Mouse (Mus musculus) forebrain, embryonic 15.5 days (tissue): ENCODE measurements at regions not wholly inside any gene's neighbourhood (a gene's known extent, or its start where the extent isn't known, plus 50 kb on each side); places are given as distances from the start of the nearest gene placed in this dataset.

Source experiments
- ATAC-seq: fragments of 200-750 bp; cut with Nextera tagmentation; replicated peaks from 2 replicates; pipeline ENCODE4 v1.8.0; 2017; ENCODE audit warnings: mild to moderate bottlenecking, moderate TSS enrichment, moderate library complexity
- H3K27ac ChIP-seq: fragments of 300-500 bp; sonication (generic); replicated peaks from 2 replicates; pipeline ENCODE4 v1.5.1; 2015; ENCODE audit warnings: mild to moderate bottlenecking, inconsistent platforms
- H3K27me3 ChIP-seq: fragments of 300-500 bp; sonication (generic); 2 replicates; pipeline ENCODE4 v1.6.1; 2015; ENCODE audit warnings: inconsistent platforms
- H3K36me3 ChIP-seq: fragments of 300-500 bp; sonication (generic); 2 replicates; pipeline ENCODE4 v1.6.1; 2015; ENCODE audit warnings: mild to moderate bottlenecking, inconsistent platforms
- H3K4me1 ChIP-seq: fragments of 300-500 bp; sonication (generic); 2 replicates; pipeline ENCODE4 v1.6.1; 2015; ENCODE audit warnings: inconsistent platforms
- H3K4me2 ChIP-seq: fragments of 300-500 bp; sonication (generic); replicated peaks from 2 replicates; pipeline ENCODE4 v1.6.1; 2015; ENCODE audit warnings: mild to moderate bottlenecking, inconsistent platforms
- H3K4me3 ChIP-seq: fragments of 300-500 bp; sonication (generic); 2 replicates; pipeline ENCODE4 v1.5.1; 2015; ENCODE audit warnings: mild to moderate bottlenecking, inconsistent platforms
- H3K9ac ChIP-seq: fragments of 300-500 bp; sonication (generic); replicated peaks from 2 replicates; pipeline ENCODE4 v1.6.1; 2015; ENCODE audit warnings: mild to moderate bottlenecking, inconsistent platforms
- H3K9me3 ChIP-seq: fragments of 300-500 bp; sonication (generic); 2 replicates; pipeline ENCODE4 v1.6.1; 2016; ENCODE audit warnings: inconsistent platforms
- WGBS: fragments of 180-500 bp; shearing (Covaris S2); methylation state at CpG from one replicate; pipeline ENCODE4 v1.1.7; 2015; ENCODE audit warnings: mixed read lengths; 5-methylcytosine and 5-hydroxymethylcytosine counted together

DNA sequence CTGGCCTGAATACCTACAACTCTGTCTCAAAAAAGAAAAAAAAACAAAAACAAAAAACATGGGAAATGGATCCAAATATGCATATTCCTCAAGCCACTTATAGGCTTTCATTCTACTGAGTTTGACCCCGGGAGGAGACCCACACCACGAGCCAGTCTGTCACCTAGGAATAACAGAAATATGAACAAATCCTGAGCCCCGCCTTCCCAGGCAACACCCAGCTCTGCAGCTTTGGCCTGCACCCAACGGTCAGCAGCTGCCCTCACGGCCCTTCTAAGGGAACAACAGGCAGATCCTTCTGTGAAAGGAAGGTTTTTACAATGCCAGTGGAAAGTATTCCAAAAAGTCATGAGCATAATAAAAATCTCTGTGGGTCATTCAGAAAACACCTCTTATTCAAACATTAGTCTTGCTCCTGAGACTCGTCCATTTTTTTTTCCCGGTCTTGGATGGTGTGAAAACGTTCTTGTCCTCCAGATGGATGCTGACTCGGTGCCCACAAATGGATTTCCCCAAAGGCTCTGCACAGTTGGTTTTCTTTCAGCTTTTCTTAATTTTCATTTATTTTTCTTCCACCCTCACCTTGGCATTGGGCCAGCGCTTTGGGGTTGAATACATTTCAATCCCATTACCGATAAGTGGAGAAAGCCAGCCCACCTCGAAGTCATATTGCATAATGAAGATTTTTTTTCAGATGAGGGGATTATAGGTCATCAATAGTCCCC is 130.6 kb upstream of the Ptprt start:
- Histone ChIP-seq H3K9ac (no peak overlapping the region), H3K36me3 (no peaks in the 10 kb centered on the region), H3K9me3 (no peaks in the 10 kb centered on the region), H3K4me3 (no peak overlapping the region), H3K4me1 (peaks cover 12% of the 10 kb centered on the region), H3K4me2 (no peak overlapping the region; the same call in 1 of the 2 replicates), H3K27me3 (no peaks in the 10 kb centered on the region), H3K27ac (no peak overlapping the region)
- 20% methylated on average over 12 of the region's 12 CpGs for WGBS
- peak; percentile 55; the same call in 1 of the 2 replicates for ATAC-seq

DNA sequence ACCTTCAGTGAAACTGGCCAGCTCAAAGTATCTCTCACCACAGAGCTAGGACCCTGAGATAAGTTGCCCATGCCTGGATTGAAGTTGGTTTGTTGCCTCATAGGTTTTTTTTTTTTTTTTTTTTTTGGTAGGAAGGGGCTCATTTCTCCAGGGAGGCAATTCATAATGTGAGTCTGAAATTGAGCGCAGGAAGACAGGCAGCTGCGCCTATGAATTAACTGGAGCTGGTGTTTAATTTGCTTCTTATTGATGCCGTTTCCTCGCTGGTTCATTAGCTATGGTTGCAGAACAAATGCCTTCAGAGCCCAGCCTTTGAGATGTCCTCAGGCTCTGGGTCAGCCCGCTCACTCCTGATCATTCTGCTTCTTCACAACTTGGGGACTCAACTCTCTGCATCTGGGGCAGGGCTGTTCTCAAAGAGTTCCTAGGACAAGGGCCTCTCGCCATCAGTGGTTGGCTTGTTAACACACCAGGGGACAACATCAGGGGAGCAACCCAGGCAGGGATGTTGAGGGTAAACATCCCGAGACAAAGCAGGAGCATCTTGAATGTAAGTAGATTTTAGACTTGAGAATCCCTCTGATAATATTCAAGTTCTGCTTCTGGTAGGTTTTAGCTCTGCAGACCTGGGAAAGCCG is 123.3 kb upstream of the Ptprt start:
- WGBS: 50% methylated on average over 8 of the region's 8 CpGs
- H3K36me3 ChIP-seq: no peaks in the 10 kb centered on the region
- no peak for ATAC-seq
- H3K27ac ChIP-seq: no peak overlapping the region
- H3K9ac ChIP-seq: no peak overlapping the region
- no peak overlapping the region for H3K4me2 ChIP-seq
- no peaks in the 10 kb centered on the region for H3K27me3 ChIP-seq
- 0 out of 2 replicates have a peak, but pooled peaks cover 2% of the 10 kb centered on the region for H3K4me1 ChIP-seq
- H3K9me3 ChIP-seq: no peaks in the 10 kb centered on the region
- H3K4me3 ChIP-seq: no peak overlapping the region

DNA sequence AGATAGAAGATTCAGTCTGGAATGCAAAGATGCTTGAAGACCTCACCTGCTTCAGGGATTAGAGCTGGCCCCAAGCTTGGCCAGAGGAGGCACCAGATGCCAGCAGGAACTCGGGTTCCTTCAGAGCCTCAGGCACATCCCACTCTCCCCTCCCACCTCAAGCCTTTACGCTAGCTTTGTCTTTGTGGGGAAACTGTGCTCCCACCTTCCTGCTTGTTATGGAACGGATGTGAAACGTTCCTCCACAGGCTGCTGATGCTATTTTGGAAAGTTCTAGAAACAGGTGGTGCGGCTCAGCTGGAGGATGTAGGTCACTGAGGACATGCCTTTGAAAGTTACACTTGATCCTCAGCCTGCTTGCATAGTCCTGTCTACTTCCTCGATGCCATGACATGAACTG is 120.7 kb upstream of the Ptprt start:
- Histone ChIP-seq H3K4me2 (no peak overlapping the region), H3K4me3 (no peak overlapping the region), H3K4me1 (0 out of 2 replicates have a peak, but pooled peaks cover 2% of the 10 kb centered on the region), H3K36me3 (no peaks in the 10 kb centered on the region), H3K9ac (no peak overlapping the region), H3K27me3 (no peaks in the 10 kb centered on the region), H3K27ac (no peak overlapping the region), H3K9me3 (no peaks in the 10 kb centered on the region)
- no peak for ATAC-seq
- 86% methylated on average over 6 of the region's 6 CpGs for WGBS

DNA sequence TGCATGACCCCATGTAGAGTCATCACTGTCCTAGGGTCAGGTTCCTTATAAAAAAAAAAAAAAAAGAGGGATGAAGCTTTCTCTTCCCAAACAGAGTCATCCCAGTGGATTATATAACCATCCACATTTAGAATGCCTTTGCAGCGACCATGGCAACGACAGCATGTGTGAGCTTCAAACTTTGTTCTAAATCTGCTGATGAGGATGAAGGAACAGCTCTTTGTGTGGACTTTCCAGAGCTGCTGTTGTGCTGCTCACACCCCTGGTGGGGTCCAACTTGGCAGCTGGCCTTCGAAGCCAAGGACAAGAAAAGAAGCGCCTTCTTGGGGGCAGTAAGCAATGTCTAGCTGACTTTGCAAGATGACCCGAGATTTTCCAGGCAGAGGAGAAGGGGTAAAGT is 115.6 kb upstream of the Ptprt start:
- no peak overlapping the region for H3K27ac ChIP-seq
- H3K9me3 ChIP-seq: no peaks in the 10 kb centered on the region
- 85% methylated on average over 5 of the region's 5 CpGs for WGBS
- H3K4me3 ChIP-seq: no peak overlapping the region
- no peak for ATAC-seq
- H3K36me3 ChIP-seq: no peaks in the 10 kb centered on the region
- H3K9ac ChIP-seq: no peak overlapping the region
- H3K4me2 ChIP-seq: no peak overlapping the region
- H3K4me1 ChIP-seq: no peaks in the 10 kb centered on the region
- no peaks in the 10 kb centered on the region for H3K27me3 ChIP-seq

DNA sequence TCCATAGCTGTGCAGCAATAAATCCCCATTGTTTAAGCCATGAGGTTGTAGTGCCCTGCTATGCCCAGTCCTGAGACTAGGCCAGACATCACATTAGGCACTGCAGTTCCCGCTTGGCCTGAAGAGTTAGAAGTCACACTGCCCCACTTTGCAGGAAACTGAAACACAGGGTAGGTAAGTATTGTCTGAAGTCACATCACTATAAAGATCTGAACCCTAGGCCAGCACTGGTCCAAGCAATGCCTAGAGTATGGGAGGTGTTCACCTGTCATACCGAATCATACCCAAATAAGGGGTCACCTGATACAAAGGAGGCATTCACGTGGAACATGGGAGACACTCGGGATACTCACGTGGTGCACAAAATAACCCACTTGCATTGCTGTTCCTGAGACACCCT is 111.6 kb upstream of the Ptprt start:
- no peak overlapping the region for H3K9ac ChIP-seq
- no peaks in the 10 kb centered on the region for H3K27me3 ChIP-seq
- H3K27ac ChIP-seq: no peak overlapping the region
- 90% methylated on average over 5 of the region's 5 CpGs for WGBS
- no peaks in the 10 kb centered on the region for H3K36me3 ChIP-seq
- no peak overlapping the region for H3K4me2 ChIP-seq
- H3K4me3 ChIP-seq: no peak overlapping the region
- H3K4me1 ChIP-seq: no peaks in the 10 kb centered on the region
- no peak for ATAC-seq
- H3K9me3 ChIP-seq: no peaks in the 10 kb centered on the region

DNA sequence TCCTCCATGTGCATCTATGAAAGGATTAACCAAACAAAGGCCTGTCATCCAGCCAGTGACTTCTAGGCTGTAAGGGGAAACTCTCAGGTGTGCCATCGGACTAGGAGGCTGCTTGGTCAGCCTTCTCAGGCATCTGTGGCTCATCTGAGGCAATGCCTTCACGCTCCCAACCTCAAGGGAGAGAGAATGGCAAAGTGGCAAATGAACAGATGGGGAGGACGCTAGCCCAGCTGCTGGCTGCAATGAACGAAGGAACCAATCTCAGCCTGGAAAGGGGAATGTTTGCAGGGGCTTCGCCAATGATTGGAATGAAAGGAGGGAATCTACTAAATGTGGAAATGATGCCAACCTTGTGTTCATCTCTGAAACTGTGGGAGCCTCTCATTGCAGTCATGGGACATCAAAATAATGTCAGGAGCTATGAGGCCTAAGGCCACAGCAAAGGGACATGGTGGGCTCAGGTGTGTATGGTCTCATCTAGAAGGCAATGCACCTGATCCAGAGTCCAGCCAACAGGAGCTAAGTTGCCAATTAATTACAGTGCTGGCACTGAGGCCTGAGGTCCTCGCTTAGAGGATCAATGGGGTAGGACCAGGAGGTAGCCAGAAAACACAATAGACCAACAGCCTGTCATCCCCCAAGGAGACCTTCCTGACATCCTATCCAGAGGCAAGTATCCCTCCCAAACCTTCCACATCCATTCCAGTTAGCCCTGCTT is 108.9 kb upstream of the Ptprt start:
- Histone ChIP-seq H3K36me3 (no peaks in the 10 kb centered on the region), H3K4me3 (no peak overlapping the region), H3K27ac (no peak overlapping the region), H3K27me3 (no peaks in the 10 kb centered on the region), H3K4me2 (no peak overlapping the region), H3K9me3 (no peaks in the 10 kb centered on the region), H3K4me1 (no peaks in the 10 kb centered on the region), H3K9ac (no peak overlapping the region)
- 64% methylated on average over 6 of the region's 6 CpGs for WGBS
- ATAC-seq: no peak

DNA sequence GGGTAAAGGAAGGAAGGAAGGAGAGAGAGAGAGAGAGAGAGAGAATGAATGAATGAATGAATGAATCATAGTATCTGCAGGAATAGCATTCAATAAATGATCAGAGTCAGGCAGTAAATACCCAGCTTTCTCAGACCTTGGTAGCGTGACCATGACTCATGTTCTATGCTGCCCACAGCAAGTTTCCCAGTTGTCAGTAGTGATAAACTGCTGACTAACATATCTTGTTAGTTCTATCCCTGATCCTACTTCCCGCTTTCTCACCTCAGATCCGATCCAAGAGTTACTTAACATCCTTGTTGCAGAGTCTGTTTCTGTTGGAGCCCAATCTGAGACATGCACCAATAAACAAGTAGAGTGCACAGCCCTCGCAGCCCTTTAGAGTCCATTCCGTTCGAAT is 103.1 kb upstream of the Ptprt start:
- no peak overlapping the region for H3K9ac ChIP-seq
- no peaks in the 10 kb centered on the region for H3K27me3 ChIP-seq
- H3K4me2 ChIP-seq: no peak overlapping the region
- H3K4me3 ChIP-seq: no peak overlapping the region
- H3K4me1 ChIP-seq: no peaks in the 10 kb centered on the region
- no peaks in the 10 kb centered on the region for H3K9me3 ChIP-seq
- ATAC-seq: no peak
- no peaks in the 10 kb centered on the region for H3K36me3 ChIP-seq
- H3K27ac ChIP-seq: no peak overlapping the region
- 93% methylated on average over 6 of the region's 6 CpGs for WGBS

DNA sequence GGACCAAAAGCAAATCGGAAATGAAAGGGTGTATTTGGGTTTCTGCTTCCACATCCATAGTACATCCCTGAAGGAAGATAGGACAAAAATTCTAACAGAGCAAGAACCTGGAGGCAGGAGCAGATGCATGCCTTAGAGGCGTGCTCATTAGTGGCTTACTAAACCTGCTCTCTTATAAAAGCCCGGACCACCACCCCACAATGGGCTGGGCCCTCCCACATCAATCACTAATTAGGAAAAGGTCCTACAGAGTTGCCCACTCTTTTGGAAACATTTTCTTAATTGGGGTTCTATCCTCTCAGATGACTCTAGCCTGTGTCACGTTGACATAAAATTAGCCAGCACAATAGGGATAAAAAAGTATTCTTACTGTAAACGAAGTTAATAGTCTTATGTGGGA is 79.6 kb upstream of the Ptprt start:
- Histone ChIP-seq H3K36me3 (no peaks in the 10 kb centered on the region), H3K27me3 (no peaks in the 10 kb centered on the region), H3K27ac (no peak overlapping the region), H3K4me2 (no peak overlapping the region), H3K4me3 (no peak overlapping the region), H3K9me3 (no peaks in the 10 kb centered on the region), H3K9ac (no peak overlapping the region), H3K4me1 (peaks cover 4% of the 10 kb centered on the region; the same call in 1 of the 2 replicates)
- 16% methylated on average over 5 of the region's 5 CpGs for WGBS
- 0 out of 2 replicates have a peak, but pooled peaks have one; percentile 32 for ATAC-seq

DNA sequence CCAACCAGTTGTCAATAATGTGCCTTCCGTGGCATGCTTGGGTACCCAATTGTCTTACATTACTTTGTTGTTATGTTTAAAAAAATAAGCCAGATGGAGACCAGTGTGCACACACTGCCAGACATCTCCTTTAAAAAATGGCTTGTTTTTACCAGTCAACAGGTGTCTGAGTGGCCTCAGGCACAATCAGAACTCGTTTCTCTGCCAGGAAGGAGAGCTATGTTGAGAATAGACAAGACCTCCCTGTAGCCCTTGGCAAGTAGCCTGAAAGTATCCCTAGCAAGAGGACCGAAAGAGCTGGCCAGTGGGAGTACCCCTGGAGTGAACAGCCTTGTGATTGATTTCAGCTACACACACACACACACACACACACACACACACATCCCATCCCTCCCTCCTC is 74.8 kb upstream of the Ptprt start:
- Histone ChIP-seq H3K4me1 (peaks cover 4% of the 10 kb centered on the region; the same call in 1 of the 2 replicates), H3K4me2 (no peak overlapping the region), H3K36me3 (no peaks in the 10 kb centered on the region), H3K9me3 (no peaks in the 10 kb centered on the region), H3K9ac (no peak overlapping the region), H3K27me3 (no peaks in the 10 kb centered on the region), H3K4me3 (no peak overlapping the region), H3K27ac (no peak overlapping the region)
- no peak for ATAC-seq
- WGBS: 40% methylated on average over 3 of the region's 3 CpGs

DNA sequence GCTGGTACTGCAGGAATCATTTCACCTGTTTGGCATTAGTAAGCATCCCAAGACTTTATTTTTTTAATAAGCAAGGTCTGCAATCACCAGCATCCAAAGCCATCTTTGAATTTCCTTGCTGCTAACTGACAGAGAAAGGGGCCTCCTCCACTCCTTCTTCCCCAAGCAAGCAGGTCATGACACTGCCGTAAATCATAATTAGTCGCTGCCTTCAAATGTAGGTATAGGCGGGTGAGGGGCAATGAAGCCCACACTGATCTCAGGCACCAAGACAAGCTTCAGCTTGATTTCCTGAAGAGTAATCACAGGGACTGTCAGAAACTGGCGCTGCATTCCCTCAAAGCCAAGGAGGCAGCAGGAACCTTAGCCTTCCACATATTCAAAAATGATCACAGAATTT is 73.3 kb upstream of the Ptprt start:
- Histone ChIP-seq H3K4me2 (no peak overlapping the region), H3K9ac (no peak overlapping the region), H3K27ac (no peak overlapping the region), H3K4me3 (no peak overlapping the region), H3K36me3 (no peaks in the 10 kb centered on the region), H3K4me1 (no peaks in the 10 kb centered on the region), H3K9me3 (no peaks in the 10 kb centered on the region), H3K27me3 (no peaks in the 10 kb centered on the region)
- no peak for ATAC-seq
- WGBS: 91% methylated on average over 4 of the region's 4 CpGs

DNA sequence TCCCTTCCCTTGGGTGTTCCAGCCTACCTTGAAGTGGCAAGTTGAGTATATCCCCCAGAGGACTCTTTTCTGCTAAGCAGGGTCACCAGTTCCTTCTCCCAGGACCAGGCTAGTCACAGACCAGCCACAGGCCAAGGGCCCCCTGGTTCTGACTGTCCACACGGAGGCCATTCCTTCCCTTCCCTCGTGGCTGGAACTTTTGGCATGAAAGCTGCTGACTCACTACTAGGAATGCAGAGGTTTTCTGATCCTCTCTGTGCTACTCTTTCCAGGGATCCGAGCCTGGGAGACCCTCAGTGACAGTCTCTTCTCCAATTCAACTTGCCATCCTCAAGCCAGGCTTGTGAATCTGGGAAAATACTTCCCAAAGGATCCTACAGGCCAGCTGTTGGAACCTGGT is 59.1 kb upstream of the Ptprt start:
- Histone ChIP-seq H3K27me3 (no peaks in the 10 kb centered on the region), H3K9ac (no peak overlapping the region), H3K9me3 (no peaks in the 10 kb centered on the region), H3K4me2 (no peak overlapping the region), H3K4me3 (no peak overlapping the region), H3K27ac (no peak overlapping the region), H3K36me3 (no peaks in the 10 kb centered on the region), H3K4me1 (no peaks in the 10 kb centered on the region)
- WGBS: 65% methylated on average over 3 of the region's 3 CpGs
- no peak for ATAC-seq

DNA sequence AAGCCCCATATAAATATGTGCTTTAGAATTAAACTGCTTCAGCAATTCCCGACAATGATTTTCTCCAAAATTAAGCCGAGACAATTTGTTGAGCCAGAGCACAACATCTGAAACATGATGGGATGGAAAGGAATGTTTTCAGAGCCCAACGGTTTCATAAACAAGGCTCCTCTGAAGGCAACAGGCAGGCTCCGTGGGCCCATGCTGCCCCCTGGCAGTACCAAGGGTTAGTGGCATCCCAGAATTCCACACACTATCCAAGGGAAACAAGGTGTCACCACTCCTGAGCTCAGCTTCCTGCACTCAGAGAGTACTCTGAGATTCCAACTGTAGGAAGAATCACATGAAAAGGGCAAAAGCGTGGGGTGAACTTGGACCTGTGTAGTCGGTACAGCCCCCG is 57.5 kb upstream of the Ptprt start:
- no peak for ATAC-seq
- WGBS: 74% methylated on average over 7 of the region's 7 CpGs
- H3K4me3 ChIP-seq: no peak overlapping the region
- no peaks in the 10 kb centered on the region for H3K9me3 ChIP-seq
- no peaks in the 10 kb centered on the region for H3K36me3 ChIP-seq
- H3K4me2 ChIP-seq: no peak overlapping the region
- H3K27me3 ChIP-seq: no peaks in the 10 kb centered on the region
- H3K27ac ChIP-seq: no peak overlapping the region
- H3K4me1 ChIP-seq: no peaks in the 10 kb centered on the region
- H3K9ac ChIP-seq: no peak overlapping the region
